Mouse (Mus musculus) adrenal gland, postnatal 36 days (tissue): ENCODE measurements around the gene Clec2e. TPM values are rescaled to one million over a fixed set of nuclear protein-coding genes. Genes with fewer than 3 reads are reported as not detected.

ENCODE experiments used
- DNase-seq, 2 experiments: peaks; one replicate each; pipeline ENCODE4 v3.0.0; 2021; ENCODE audit warnings: mixed read lengths in 1 of 2
- total RNA-seq, 2 experiments: library from RNA; stranded (reverse); gene quantifications; 2 replicates each; pipeline ENCODE4 v1.2.3; 2021

Gene Clec2e
- total RNA-seq, 2 experiments from 2014 or later, result not detected

- no peak for DNase-seq
These were observed 42.7 kb downstream of the Clec2e start for GRCm38 (mm10) chr6:129058013-129058412.

GRCm38 (mm10) chr6:129056237-129056636 is 44.5 kb downstream of the Clec2e start:
- no peak for DNase-seq

GRCm38 (mm10) chr6:129051731-129052130 is 49.0 kb downstream of the Clec2e start:
- DNase-seq, result peak; percentile 2 to 13

- DNase-seq, result no peak
These were observed 49.6 kb downstream of the Clec2e start for GRCm38 (mm10) chr6:129051086-129051485.

GRCm38 (mm10) chr6:129049596-129050251 is 51.0 kb downstream of the Clec2e start:
- DNase-seq, result no peak

- DNase-seq, result peak; percentile 45 to 68
These were observed 51.7 kb downstream of the Clec2e start for GRCm38 (mm10) chr6:129048857-129049473.

- DNase-seq, result no peak
These were observed 52.3 kb downstream of the Clec2e start for GRCm38 (mm10) chr6:129048381-129048780.

- no peak for DNase-seq
These were observed 55.1 kb downstream of the Clec2e start, which contains the start of gene Klrb1f for GRCm38 (mm10) chr6:129045601-129046000. TSS of gene Klrb1f (plus strand) at chr6:129045901.

- DNase-seq, result no peak
These were observed 58.2 kb downstream of the Clec2e start for GRCm38 (mm10) chr6:129042470-129042869.

Other genes starting within 250 kb of the Clec2e start
- gene Clec2i, start 213.3 kb downstream of the Clec2e start, total RNA-seq, result not detected
- under 1 TPM in 1 of 2 experiments, not detected in 1; 0.30 TPM for gene BC035044, start 209.8 kb downstream of the Clec2e start, total RNA-seq
- gene Clec2g, start 166.5 kb downstream of the Clec2e start, total RNA-seq, result 1 to 10 TPM; 2.2 to 3.3 TPM
- gene Klrb1f, start 55.0 kb downstream of the Clec2e start, total RNA-seq, result not detected
- gene Clec2d, start 79.7 kb upstream of the Clec2e start, total RNA-seq, result 10 to 100 TPM; 39.7 to 59.7 TPM
- under 1 TPM; 0.13 to 0.30 TPM for gene Cd69, start 174.5 kb upstream of the Clec2e start, total RNA-seq
- gene 4922502D21Rik, start 230.9 kb upstream of the Clec2e start, total RNA-seq, result not detected
- 1 to 10 TPM in 1 of 2 experiments, under 1 TPM in 1; 0.93 to 1.4 TPM for gene Clec12a, start 241.8 kb upstream of the Clec2e start, total RNA-seq